In the genomic region with DNA sequence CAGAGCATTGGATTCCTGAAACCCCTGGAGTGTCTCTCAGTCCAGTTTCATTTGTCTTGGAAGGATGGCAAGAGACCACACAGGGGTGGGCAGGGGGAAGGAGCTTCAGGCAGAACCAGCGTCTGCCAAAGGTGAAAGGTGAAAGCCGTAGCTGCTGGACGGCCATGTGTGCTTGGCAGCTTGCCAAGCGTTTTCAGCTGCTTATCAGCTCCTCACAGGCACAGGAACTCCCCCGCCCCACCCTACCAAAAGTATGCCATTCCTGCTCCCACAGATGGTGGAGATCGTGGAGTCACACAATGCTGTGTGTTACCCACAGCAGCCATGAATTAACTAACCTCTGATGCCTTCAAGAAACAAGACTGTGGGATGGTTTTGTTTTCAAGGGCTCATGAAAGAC, we compare ENCODE assay signal across 9 mouse cellular contexts.
A peak's percentile ranks its signal among the peaks of the same experiment; 100 is the strongest.
DNase-seq lines count a peak whose midpoint lies in the region; ATAC-seq and TF ChIP-seq lines count a peak whose summit lies in the region.
"Had no signal": no experiment of that assay in that cellular context is flagged by ENCODE, and none has a peak within 500 bp of the region (broad histone marks: within the 10 kb centered on the region; RNA-seq: fewer than 3 reads in every experiment).

No protein-coding gene starts in this region.

- peak; percentile 35 for DNase-seq in kidney, postnatal 10 days
- no peak for DNase-seq in kidney, adult 2 months
- peak; percentile 19 for DNase-seq in embryonic facial prominence, embryonic 10.5 days (ENCODE audit: low spot score)
- peak; percentile 66 for DNase-seq in mesoderm, embryonic 11.5 days (ENCODE audit: low read depth, low spot score)
- no peak for DNase-seq in cerebellum, postnatal 14 days
- DNase-seq in left cerebral cortex, postnatal 10 days (ENCODE audit: extremely low spot score in 1 of 2, low spot score in 2 of 2), result no peak

- H3K4me1 ChIP-seq in kidney, adult 2 months (ENCODE audit: control insufficient read depth, insufficient read depth, low read length), result no peaks in the 10 kb centered on the region
- H3K4me1 ChIP-seq in embryonic facial prominence, embryonic 10.5 days, result peaks cover 10% of the 10 kb centered on the region; the same call in 1 of the 2 replicates
- peaks cover 25% of the 10 kb centered on the region for H3K4me1 ChIP-seq in intestine, embryonic 16.5 days (ENCODE audit: control insufficient read depth, insufficient read depth, low read length)

- H3K4me3 ChIP-seq in kidney, adult 2 months (ENCODE audit: insufficient read depth, low read depth, low read length), result no peak overlapping the region
- no peak overlapping the region for H3K4me3 ChIP-seq in embryonic facial prominence, embryonic 10.5 days
- H3K4me3 ChIP-seq in intestine, embryonic 16.5 days (ENCODE audit: low read length), result no peak overlapping the region

- no peak for TF ChIP-seq CTCF in kidney, adult 2 months (conservative IDR thresholded peaks at IDR 0.05; ENCODE audit: insufficient read depth, insufficient read length, low read depth, low read length)

- H3K27ac ChIP-seq in kidney, adult 2 months (ENCODE audit: insufficient read depth, low read depth, low read length), result no peak overlapping the region
- no peak overlapping the region for H3K27ac ChIP-seq in embryonic facial prominence, embryonic 10.5 days (replicated peaks)
- H3K27ac ChIP-seq in intestine, embryonic 16.5 days (ENCODE audit: low read length), result no peak overlapping the region
- H3K27ac ChIP-seq: macrophage had no signal

- H3K27me3 ChIP-seq in kidney, adult 2 months (replicated peaks; ENCODE audit: control insufficient read depth, insufficient read depth, low read length), result no peaks in the 10 kb centered on the region
- H3K27me3 ChIP-seq in embryonic facial prominence, embryonic 10.5 days (replicated peaks; ENCODE audit: low read depth, poor library complexity, severe bottlenecking), result no peaks in the 10 kb centered on the region
- no peaks in the 10 kb centered on the region for H3K27me3 ChIP-seq in intestine, embryonic 16.5 days (replicated peaks; ENCODE audit: control insufficient read depth, insufficient read depth, low read length)

- no peaks in the 10 kb centered on the region for H3K9me3 ChIP-seq in embryonic facial prominence, embryonic 10.5 days
- H3K9me3 ChIP-seq in intestine, embryonic 16.5 days (ENCODE audit: control insufficient read depth, low read length), result no peaks in the 10 kb centered on the region

- TF ChIP-seq POLR2A in kidney, adult 2 months (IDR thresholded peaks at IDR 0.05; ENCODE audit: low read depth, low read length), result no peak

- 16% methylated on average over 6 of the region's 6 CpGs for WGBS in kidney, adult 2 months
- WGBS in embryonic facial prominence, embryonic 10.5 days, result 54% methylated on average over 6 of the region's 6 CpGs
- WGBS in intestine, embryonic 16.5 days, result 12% methylated on average over 6 of the region's 6 CpGs

- H3K36me3 ChIP-seq in kidney, adult 2 months (ENCODE audit: control insufficient read depth, insufficient read depth, low read length), result no peaks in the 10 kb centered on the region
- no peaks in the 10 kb centered on the region for H3K36me3 ChIP-seq in embryonic facial prominence, embryonic 10.5 days (replicated peaks)
- no peaks in the 10 kb centered on the region for H3K36me3 ChIP-seq in intestine, embryonic 16.5 days (ENCODE audit: control insufficient read depth, insufficient read depth, low read length)

- H3K9ac ChIP-seq in intestine, embryonic 16.5 days (ENCODE audit: low read depth, low read length), result no peak overlapping the region

- peak; percentile 27; the same call in 1 of the 2 replicates for ATAC-seq in intestine, embryonic 16.5 days
- no peak for ATAC-seq in activated CD4-positive, CD25-positive, alpha-beta regulatory T cell, adult 4 months

- intact Hi-C loops in left cerebral cortex, postnatal 10 days (cut with DNase I), result no loop called here

- H3K4me2 ChIP-seq in intestine, embryonic 16.5 days (ENCODE audit: low read depth, low read length), result no peak overlapping the region

Comparison
In these comparisons a context has a peak if more than half of its experiments do, and no peak if none do; other contexts are left out.
1. DNase-seq: peak in kidney, postnatal 10 days (single experiment), embryonic facial prominence, embryonic 10.5 days (single experiment) and mesoderm, embryonic 11.5 days (single experiment); none in kidney, adult 2 months (single experiment), cerebellum, postnatal 14 days (0 of 2) and left cerebral cortex, postnatal 10 days (0 of 2).